Mouse (Mus musculus) forebrain, postnatal 0 days (tissue): Measurements from ENCODE around the gene Srgap2. TPM values are rescaled to one million over a fixed set of nuclear protein-coding genes. Genes with fewer than 3 reads are reported as not detected.

Experiments used
- ATAC-seq: fragments of 200-750 bp; cut with Nextera tagmentation; 2 replicates; pipeline ENCODE4 v1.8.0; 2017; ENCODE audit warnings: mild to moderate bottlenecking, moderate library complexity
- DNase-seq: peaks from one replicate; pipeline ENCODE4 v3.0.0-alpha.2; 2015
- H3K27ac ChIP-seq: fragments of 300-500 bp; sonication (generic); 2 replicates; pipeline ENCODE4 v1.5.1; 2014; ENCODE audit warnings: low read depth, mild to moderate bottlenecking, antibody characterized with exemption, low read length, moderate library complexity, mixed read lengths
- H3K27me3 ChIP-seq: fragments of 300-500 bp; sonication (generic); 2 replicates; pipeline ENCODE4 v1.6.1; 2014; ENCODE audit warnings: mild to moderate bottlenecking, low read length, mixed read lengths; ENCODE audit not compliant: insufficient read depth
- H3K36me3 ChIP-seq: fragments of 300-500 bp; sonication (generic); 2 replicates; pipeline ENCODE4 v1.6.1; 2014; ENCODE audit warnings: mild to moderate bottlenecking, moderate library complexity; ENCODE audit not compliant: insufficient read depth
- H3K4me1 ChIP-seq: fragments of 300-500 bp; sonication (generic); 2 replicates; pipeline ENCODE4 v1.6.1; 2014; ENCODE audit warnings: antibody characterized with exemption; ENCODE audit not compliant: insufficient read depth
- H3K4me2 ChIP-seq: fragments of 300-500 bp; sonication (generic); 2 replicates; pipeline ENCODE4 v1.6.1; 2014; ENCODE audit warnings: low read depth, mild to moderate bottlenecking, moderate library complexity
- H3K4me3 ChIP-seq: fragments of 300-500 bp; sonication (generic); 2 replicates; pipeline ENCODE4 v1.5.1; 2014; ENCODE audit warnings: low read depth, low read length, mixed read lengths
- H3K9ac ChIP-seq: fragments of 300-500 bp; sonication (generic); 2 replicates; pipeline ENCODE4 v1.6.1; 2014; ENCODE audit warnings: mild to moderate bottlenecking
- H3K9me3 ChIP-seq: fragments of 300-500 bp; sonication (generic); 2 replicates; pipeline ENCODE4 v1.6.1; 2016; ENCODE audit warnings: low read length
- CTCF ChIP-seq: sonication (generic); IDR thresholded peaks from 2 replicates; pipeline ENCODE4 v1.5.1; 2016; ENCODE audit warnings: antibody characterized with exemption, control low read depth, low read depth
- WGBS: fragments of 180-500 bp; shearing (Covaris S2); extraction: QIAGEN DNeasy Blood & Tissue Kit; methylation state at CpG from one replicate; pipeline ENCODE4 v1.1.7; 2014; 5-methylcytosine and 5-hydroxymethylcytosine counted together
- polyA plus RNA-seq: library from polyadenylated mRNA; unstranded; fragments of >200 nt; fragmentation: Nextera tagmentation; extraction: Ambion mirVana; gene quantifications from 2 replicates; pipeline ENCODE4 v1.2.1, GENCODE M21; 2015
- total RNA-seq: library from RNA; depleted of rRNA; stranded (reverse); fragments of >200 nt; gene quantifications from 2 replicates; pipeline ENCODE4 v1.2.3, GENCODE M21; 2014

Gene Srgap2
- total and polyA plus RNA-seq, 2 experiments from 2014 or later: 28.1 to 68.4 TPM

GRCm38 (mm10) chr1:131300750-131301149 is 226.4 kb downstream of the Srgap2 start:
- Histone ChIP-seq H3K9me3 (no peaks in the 10 kb centered on the region), H3K27ac (no peak overlapping the region), H3K36me3 (peaks cover 47% of the 10 kb centered on the region), H3K9ac (no peak overlapping the region), H3K27me3 (no peaks in the 10 kb centered on the region), H3K4me2 (no peak overlapping the region), H3K4me3 (no peak overlapping the region), H3K4me1 (no peaks in the 10 kb centered on the region)
- no peak for TF ChIP-seq CTCF
- DNase-seq: no peak
- ATAC-seq: no peak
- 96% methylated on average over 2 of the region's 2 CpGs for WGBS

GRCm38 (mm10) chr1:131299788-131300187 is 227.4 kb downstream of the Srgap2 start:
- DNase-seq (peak; percentile 42), ATAC-seq (no peak)
- Histone ChIP-seq H3K9me3 (no peaks in the 10 kb centered on the region), H3K4me3 (no peak overlapping the region), H3K9ac (no peak overlapping the region), H3K27me3 (no peaks in the 10 kb centered on the region), H3K4me2 (no peak overlapping the region), H3K36me3 (peaks cover 56% of the 10 kb centered on the region), H3K27ac (no peak overlapping the region), H3K4me1 (no peaks in the 10 kb centered on the region)
- TF ChIP-seq CTCF: no peak
- WGBS: 69% methylated on average over 6 of the region's 6 CpGs

- no peaks in the 10 kb centered on the region for H3K27me3 ChIP-seq
- ATAC-seq (no peak), DNase-seq (no peak)
- H3K4me3 ChIP-seq: no peak overlapping the region
- H3K4me1 ChIP-seq: no peaks in the 10 kb centered on the region
- no peak overlapping the region for H3K27ac ChIP-seq
- WGBS: 28% methylated on average over 3 of the region's 3 CpGs
- no peak overlapping the region for H3K4me2 ChIP-seq
- TF ChIP-seq CTCF: no peak
- no peak overlapping the region for H3K9ac ChIP-seq
- H3K36me3 ChIP-seq: peaks cover 56% of the 10 kb centered on the region
- no peaks in the 10 kb centered on the region for H3K9me3 ChIP-seq
Measured at GRCm38 (mm10) chr1:131299240-131299639, 227.9 kb downstream of the Srgap2 start.

GRCm38 (mm10) chr1:131298171-131298570 is 229.0 kb downstream of the Srgap2 start:
- Histone ChIP-seq H3K4me1 (no peaks in the 10 kb centered on the region), H3K9me3 (no peaks in the 10 kb centered on the region), H3K9ac (no peak overlapping the region), H3K27me3 (no peaks in the 10 kb centered on the region), H3K4me3 (no peak overlapping the region), H3K4me2 (no peak overlapping the region), H3K27ac (no peak overlapping the region), H3K36me3 (peaks cover 56% of the 10 kb centered on the region)
- ATAC-seq (no peak), DNase-seq (no peak)
- no peak for TF ChIP-seq CTCF
- 88% methylated on average over 9 of the region's 9 CpGs for WGBS

GRCm38 (mm10) chr1:131296726-131297125 is 230.4 kb downstream of the Srgap2 start:
- WGBS: 93% methylated on average over 7 of the region's 7 CpGs
- ATAC-seq: no peak
- no peak for TF ChIP-seq CTCF
- no peak overlapping the region for H3K27ac ChIP-seq
- no peak overlapping the region for H3K4me2 ChIP-seq
- no peak for DNase-seq
- no peak overlapping the region for H3K4me3 ChIP-seq
- H3K36me3 ChIP-seq: peaks cover 65% of the 10 kb centered on the region
- H3K9me3 ChIP-seq: no peaks in the 10 kb centered on the region
- no peaks in the 10 kb centered on the region for H3K4me1 ChIP-seq
- no peaks in the 10 kb centered on the region for H3K27me3 ChIP-seq
- H3K9ac ChIP-seq: no peak overlapping the region

GRCm38 (mm10) chr1:131295200-131295599 is 232.0 kb downstream of the Srgap2 start:
- Histone ChIP-seq H3K4me3 (no peak overlapping the region), H3K27ac (no peak overlapping the region; the same call in 1 of the 2 replicates), H3K36me3 (peaks cover 64% of the 10 kb centered on the region), H3K9me3 (no peaks in the 10 kb centered on the region), H3K27me3 (no peaks in the 10 kb centered on the region), H3K9ac (no peak overlapping the region), H3K4me2 (no peak overlapping the region), H3K4me1 (no peaks in the 10 kb centered on the region)
- DNase-seq: no peak
- TF ChIP-seq CTCF: no peak
- 59% methylated on average over 8 of the region's 8 CpGs for WGBS
- no peak for ATAC-seq

- no peaks in the 10 kb centered on the region for H3K9me3 ChIP-seq
- H3K4me1 ChIP-seq: no peaks in the 10 kb centered on the region
- ATAC-seq: peak; percentile 81
- peak overlapping the region; percentile 50; the same call in 1 of the 2 replicates for H3K27ac ChIP-seq
- WGBS: 60% methylated on average over 2 of the region's 2 CpGs
- no peak overlapping the region for H3K9ac ChIP-seq
- peak; percentile 57 for DNase-seq
- H3K36me3 ChIP-seq: peaks cover 59% of the 10 kb centered on the region
- no peak overlapping the region for H3K4me2 ChIP-seq
- no peaks in the 10 kb centered on the region for H3K27me3 ChIP-seq
- no peak overlapping the region for H3K4me3 ChIP-seq
- no peak for TF ChIP-seq CTCF
Measured at GRCm38 (mm10) chr1:131293922-131294250, 233.3 kb downstream of the Srgap2 start.
